Mouse (Mus musculus): ENCODE data around the gene Tubg1.
A peak's percentile ranks its signal among the peaks of the same experiment; 100 is the strongest.
"Not testable (repeated sequence)": the region's sequence is repeated elsewhere in the genome, so short reads cannot be mapped to it uniquely, and the experiment has no call there.

Tubg1 gene

DNA sequence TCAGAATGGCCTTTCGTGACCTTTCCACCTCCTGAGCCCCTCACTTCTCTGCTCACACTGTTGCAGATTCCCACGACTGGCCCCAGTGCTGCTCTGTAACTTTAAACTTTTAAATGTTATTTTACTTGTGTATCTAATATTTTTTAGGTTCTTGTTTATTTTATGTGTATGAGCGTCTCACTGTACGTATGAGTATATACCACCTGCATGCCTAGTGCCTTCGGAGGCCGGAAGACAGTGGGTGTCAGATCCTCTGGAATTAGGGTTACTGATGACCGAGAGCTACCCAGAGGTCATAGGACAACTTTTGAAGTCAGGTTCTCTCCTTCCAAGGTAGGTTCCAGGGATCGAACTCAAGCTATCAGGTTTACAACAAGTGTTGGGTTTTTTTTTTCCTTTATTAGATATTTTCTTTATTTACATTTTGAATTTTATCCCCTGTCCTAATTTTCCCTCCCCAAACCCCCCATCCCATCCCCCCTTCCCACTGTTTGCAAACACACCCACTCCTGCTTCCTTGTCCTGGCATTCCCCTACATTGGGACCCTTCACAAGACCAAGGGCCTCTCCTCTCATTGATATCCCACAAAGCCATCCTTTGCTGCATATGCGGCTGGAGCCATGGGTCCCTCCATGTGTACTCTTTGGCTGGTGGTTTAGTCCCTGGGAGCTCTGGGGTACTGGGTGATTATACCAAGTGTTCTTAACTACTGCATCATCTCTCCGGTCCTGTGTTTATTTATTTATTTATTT lies 22.7 kb downstream of the Tubg1 start:
- no peak for DNase-seq (ENCODE audit: low spot score in 2 of 2)

DNA sequence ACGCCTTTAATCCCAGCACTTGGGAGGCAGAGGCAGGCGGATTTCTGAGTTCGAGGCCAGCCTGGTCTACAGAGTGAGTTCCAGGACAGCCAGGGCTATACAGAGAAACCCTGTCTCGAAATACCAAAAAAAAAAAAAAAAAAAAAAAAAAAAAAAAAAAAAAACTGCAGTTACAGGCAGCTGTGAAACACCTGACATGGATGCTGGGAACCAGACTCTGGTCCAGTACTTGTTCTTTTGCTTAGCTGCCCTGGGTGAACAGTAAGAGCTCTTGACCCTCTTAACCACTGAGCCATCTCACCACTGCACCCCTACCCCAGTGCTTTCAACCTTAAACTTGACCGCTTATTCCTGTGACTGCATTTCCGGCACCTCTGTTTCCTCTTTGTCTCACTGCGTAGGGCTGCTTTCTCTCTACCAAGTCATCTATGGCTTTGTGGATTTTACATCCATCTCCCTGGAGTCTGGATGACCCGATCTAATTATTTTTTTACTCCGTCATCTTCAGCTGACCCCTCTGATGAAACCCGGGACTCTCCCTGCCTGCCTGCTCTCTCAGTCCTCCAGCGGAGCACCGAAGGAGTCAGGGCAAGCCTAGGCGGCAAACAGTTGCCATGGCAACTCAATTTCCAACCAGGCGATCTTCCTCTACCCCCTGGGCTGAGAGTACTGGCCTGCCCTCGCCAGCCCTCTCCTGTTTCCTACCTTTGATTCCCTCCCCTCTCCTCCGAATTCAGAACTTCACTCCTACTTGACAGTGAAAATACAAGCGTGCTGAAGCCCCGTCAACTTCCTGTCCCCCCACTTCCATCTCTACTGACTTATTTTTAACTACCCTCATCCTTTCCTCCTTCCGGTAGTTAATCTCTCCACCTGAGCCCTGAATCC lies 23.8 kb downstream of the Tubg1 start:
- DNase-seq (ENCODE audit: low spot score in 2 of 2): no peak

DNA sequence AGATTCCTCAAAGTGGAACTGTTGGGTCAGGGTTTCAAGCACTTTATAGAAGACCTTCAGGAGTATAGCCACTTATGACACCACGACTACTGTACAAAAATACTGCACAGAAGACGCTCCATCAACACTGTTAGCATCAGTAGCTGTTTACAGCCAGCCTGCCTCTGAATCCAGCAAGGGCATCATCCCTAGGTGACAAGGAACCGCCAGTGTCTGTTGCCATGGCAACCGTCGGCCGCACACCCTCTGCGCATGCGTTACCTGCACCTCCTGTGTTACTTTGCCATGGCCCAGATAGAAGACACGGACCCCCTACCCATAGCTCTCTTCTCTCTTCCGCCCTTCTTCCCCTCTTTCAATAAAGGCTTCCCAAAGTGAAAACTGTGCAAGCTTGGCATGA lies 26.6 kb downstream of the Tubg1 start:
- DNase-seq (ENCODE audit: low spot score in 2 of 2): no peak

DNA sequence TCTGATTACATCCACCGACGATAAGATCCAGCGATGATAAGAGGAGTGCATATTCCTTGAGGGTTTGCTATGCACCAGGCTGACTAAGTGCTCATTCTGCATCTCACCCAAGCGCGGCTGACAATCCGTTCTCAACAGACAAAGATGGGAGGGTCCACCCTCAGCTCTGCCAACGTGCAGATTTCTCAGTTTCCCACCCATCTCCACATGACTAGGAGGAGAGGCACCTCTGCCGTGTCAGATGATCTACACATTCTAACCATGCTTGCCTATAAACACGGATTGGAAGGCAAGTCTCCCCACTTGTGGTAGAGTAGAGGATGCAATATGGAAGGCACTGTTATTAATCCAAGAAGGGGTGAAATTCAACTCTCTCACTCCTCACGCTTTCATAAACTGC lies 29.0 kb downstream of the Tubg1 start:
- DNase-seq (ENCODE audit: low spot score in 2 of 2): no peak

DNA sequence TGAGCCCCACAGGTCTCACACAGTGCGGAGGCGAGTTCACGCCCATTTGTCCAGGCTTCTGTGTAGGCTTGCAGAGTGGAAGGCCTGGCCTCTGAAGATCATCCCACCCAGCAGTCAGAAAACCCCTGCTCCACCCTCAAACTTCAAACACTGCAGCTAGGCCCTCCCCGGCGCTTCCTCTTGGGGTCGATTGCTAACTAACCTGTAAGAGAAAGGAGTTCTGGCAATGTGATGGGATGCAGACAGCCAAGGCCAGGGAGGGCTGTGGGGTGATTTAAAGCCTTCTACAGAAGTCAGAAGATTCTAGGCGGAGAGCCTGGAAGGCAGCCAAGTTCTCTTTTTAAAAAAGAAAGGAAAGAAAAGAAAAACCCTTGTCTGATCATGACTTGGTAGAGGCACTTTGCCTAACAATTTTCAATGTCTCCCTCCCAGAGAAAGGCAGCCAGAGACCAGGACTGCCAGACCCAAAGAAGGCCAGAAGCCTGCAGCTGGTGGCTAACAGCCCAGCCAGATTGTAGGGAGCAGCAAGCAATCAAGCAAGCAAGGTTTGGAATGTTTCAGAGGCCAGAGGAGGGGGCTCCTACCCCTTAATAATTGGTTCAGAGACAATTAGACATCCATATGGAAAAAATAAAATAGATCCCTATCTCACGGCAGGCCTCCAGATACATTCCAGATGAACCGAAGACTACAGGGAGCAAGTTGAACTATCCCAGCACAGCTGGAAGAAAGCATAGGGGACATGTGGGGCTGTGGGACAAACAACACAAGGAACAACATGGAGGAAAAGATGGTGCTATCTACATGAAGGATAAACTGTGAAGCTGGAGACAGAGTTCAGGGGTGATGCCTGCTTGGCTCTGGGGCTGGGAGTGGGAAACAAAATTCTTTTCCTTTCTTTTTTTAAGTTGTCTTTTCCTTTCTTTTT lies 29.7 kb downstream of the Tubg1 start:
- DNase-seq (ENCODE audit: low spot score in 2 of 2): peak in 1 of 2 experiments; percentile 57

DNA sequence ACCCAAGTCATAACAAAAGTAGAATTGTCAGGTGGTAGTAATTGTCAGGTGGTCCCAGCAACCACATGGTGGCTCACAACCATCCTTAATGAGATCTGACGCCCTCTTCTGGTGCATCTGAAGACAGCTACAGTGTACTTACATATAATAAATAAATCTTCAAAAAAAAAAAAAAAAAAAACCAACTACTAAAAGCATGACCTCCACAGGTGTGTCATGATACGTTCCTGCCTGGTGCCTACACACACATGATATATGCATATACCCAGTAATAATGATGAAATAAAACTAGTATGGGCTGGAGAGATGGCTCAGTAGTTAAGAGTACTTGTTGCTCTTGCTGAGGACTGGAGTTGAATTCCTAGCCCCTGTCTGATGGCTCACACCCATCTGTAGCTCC lies 31.3 kb downstream of the Tubg1 start:
- no peak for DNase-seq (ENCODE audit: low spot score in 2 of 2)

DNA sequence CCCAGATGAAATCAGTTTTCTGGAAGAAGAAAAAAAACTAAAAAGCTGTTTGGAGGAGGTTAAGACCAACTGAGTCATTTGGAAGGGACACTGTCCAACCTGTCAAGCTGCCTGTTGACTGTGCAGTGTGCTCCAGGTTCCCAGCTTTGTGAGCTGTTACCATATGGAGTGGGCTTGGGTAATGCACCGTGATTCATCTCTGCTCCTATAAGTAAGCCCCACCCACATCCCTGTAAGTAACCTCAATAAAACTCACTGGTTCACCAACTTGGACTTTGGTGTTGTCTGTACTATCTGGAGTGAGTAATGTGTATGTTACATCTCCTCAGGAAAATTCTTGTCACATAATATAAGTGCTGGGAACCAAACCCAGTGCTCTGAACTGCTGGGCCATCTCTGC lies 33.1 kb downstream of the Tubg1 start:
- DNase-seq (ENCODE audit: low spot score in 2 of 2): no peak

DNA sequence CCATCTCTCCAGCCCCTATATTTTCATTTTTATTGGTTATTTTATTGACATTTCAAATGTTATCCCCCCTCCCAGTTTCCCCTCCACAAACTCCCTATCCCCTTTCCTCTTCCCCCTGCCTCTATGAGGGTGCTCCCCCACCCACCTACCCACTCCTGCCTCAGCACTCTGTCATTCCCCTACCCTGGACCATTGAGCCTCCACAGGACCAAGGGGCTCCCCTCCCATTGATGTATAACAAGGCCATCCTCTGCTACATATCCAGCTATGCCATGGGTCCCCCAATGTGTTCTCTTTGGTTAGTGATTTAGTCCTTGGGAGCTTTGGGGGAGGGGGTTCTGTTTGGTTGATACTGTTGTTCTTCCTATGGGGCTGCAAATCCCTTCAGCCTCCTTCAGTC lies 34.9 kb downstream of the Tubg1 start:
- no peak for DNase-seq (ENCODE audit: low spot score in 2 of 2)

DNA sequence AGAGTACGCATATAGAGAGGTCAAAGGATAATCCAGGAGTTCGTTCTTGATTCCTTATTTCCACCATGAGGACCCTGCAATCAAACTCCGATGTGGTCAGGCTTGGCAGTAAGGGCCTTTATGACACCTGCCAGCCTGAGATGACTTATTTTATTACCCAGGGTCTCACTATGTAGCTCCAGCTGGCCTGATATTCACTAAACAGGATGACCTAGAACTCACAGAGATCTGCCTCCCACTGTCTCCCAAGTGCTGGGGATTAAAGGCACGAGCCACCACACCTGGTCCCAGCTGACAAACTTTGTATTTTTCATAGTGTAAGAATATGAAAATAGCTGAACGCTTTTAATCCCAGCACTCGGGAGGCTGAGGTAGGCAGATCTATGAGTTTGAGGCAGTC lies 35.4 kb downstream of the Tubg1 start:
- no peak for DNase-seq (ENCODE audit: low spot score in 2 of 2)

DNA sequence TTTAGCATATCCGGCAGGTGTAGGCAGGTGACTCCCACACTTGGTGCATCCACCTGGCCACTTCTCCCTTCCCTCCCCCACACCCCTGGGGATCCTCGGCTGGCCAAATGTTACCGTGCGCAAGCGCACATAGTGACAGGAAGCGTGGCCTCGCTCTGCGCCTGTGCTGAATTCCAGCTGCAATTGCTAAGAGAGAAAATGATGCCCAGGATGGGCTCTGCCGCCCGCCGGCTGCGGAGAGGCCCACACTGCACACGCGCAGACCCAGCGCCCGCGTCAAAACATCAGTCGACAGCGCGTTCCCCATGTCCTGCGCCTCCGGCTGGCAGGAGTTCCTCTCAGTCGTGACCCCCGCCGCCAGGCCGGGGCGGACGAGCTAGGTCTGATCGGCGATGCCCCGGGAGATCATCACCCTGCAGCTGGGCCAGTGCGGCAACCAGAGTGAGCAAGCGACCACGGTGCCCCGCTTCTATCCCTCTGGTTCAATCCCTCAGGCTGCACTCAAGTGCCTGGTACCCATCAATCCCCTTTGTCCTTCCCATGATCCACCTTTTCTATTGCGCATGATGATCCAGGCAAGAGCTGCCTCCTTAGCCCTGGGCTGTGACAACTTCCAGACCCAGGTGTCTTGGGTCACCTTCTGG lies 36.1 kb downstream of the Tubg1 start, which contains the start of gene Tubg2:
TSS of gene Tubg2 (plus strand) at position 180 of the 644 bp plus-strand sequence.
- DNase-seq (ENCODE audit: low spot score in 2 of 2): peak; percentile 66 to 67

DNA sequence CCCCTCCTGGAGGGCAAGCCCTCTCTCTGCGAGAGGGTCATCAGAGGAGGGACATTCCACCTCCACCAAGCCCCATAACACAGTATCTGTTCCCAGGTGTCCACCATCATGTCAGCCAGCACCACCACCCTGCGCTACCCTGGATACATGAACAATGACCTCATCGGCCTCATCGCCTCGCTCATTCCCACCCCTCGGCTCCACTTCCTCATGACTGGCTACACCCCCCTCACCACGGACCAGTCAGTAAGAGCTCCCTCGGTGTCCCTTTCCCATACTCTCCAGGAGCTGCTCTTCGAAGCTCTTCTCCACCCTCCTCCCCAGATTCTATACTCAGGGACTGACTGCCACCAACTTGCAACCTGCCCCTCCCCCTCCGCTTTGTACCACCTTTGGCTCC lies 40.4 kb downstream of the Tubg1 start:
- not testable (repeated sequence) for DNase-seq (ENCODE audit: low spot score in 2 of 2)

DNA sequence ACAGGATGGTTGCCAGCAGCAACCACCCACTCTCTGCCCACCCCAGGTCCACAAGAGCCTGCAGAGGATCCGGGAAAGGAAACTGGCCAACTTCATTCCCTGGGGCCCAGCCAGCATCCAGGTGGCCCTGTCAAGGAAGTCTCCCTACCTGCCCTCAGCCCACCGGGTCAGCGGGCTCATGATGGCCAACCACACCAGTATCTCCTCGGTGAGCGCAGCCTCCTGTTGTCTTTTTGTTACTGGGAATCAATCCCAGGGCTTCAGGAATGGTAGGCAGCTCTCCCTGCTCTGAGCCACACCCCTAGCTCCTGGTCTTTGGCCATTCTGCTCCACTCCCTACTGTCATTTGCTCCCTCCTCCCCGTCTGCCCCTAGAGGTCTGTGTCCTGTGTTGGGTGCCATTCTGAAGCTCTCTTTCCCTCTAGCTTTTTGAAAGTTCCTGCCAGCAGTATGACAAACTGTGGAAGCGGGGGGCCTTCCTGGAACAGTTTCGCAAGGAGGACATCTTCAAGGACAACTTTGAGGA lies 41.3 kb downstream of the Tubg1 start:
- not testable (repeated sequence) for DNase-seq (ENCODE audit: low spot score in 2 of 2)

DNA sequence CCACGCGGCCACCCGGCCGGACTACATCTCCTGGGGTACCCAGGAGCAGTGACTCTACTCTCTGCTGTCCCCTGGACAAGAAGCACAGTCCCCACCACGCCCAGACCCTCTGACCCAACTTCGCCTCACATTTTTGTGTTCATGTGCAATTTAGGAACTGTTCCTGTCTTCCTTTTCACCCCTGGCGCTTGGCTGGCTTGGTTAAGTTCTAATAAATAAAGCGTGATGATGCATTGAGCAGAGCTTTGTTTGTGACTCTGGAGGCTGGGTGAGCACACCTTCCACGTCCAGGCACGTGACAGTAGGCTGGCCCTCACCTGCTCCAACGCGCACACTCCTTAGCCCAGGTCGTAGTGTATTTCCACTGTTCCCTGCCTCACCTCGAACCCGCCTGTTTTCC lies 41.8 kb downstream of the Tubg1 start:
- no peak for DNase-seq (ENCODE audit: low spot score in 2 of 2)

DNA sequence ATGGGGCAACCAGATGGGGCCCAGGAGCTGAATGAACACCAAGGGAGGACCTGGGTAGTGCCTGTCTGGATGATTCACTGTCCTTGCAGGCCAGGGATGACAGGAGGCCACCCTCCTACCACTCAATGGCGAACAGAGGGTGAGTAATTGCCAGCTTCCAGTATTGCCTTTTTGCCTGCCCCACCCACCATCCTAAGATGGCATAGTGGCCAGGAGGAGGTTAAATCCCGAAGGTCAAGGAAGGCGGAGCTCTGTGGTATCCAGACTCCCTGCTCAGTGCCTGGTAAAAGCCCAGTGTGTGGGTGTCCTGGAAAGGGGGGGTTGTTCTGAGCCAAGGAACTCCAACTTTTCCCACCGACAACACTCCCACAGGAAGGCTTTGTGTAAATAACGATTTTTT lies 42.6 kb downstream of the Tubg1 start:
- peak in 1 of 2 experiments; percentile 39 for DNase-seq (ENCODE audit: low spot score in 2 of 2)

DNA sequence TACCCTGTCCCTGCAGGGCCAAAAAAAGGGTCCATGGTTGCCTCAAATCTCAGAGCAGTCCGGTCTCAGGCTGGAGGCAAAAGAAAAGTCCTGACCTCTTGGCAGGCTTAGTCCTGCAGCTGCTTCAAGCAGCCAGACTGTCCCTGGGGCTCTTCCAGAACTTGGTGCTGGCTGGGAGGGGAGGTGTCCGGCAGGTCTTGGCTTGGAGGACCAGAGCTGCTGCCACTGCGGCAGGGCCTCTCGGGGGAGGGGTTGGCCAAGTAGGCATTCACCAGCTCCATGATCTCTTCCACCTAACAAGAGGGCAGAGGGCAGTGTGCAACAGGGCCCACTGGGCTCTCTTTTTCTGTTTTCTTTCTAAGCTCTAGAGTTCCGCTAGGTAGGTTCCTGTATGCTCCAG lies 43.0 kb downstream of the Tubg1 start:
- peak; percentile 87 for DNase-seq (ENCODE audit: low spot score in 2 of 2)

DNA sequence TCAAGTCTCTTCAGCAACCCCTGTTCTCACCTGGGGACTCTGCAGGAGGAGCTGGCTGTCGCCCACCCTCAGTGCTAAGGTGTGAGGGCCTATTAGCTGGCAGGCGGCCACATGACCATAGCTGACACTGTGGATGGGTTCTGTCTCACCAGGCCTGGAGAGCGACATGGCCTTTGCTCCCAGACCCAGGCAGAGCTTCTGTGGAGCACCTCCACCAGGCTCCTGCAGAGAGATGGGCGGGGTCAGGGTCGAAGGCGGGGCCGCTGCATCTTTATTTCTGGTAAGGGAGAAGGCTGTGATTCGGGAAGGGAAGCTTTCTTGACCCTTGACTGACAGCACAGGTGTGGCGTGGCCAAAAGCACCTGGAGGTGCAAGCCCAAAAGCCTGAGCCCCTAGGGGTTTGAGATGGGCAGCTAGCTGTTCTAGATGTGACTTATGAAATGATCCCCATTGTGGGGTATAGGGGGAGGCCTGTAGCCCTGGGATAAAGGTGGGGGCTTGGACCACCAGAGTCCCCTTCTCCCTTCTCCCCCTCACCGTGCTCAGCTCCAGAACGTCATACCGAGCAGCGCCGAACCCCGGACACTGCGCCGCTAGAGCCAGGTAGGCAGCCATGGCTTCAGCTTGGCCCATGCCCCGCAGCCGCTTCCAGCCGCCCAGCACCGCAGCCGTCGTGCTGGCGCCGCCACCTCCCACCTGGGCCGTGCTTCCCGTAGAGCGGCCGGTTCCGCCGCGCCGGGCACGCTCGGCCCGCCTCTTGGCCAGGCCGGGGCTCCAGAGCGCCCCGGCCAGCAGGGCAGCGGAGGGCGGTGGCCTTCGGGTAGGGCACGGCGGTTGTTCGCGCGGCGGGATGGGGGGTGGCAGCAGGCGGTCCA lies 44.0 kb downstream of the Tubg1 start:
- no peak for DNase-seq (ENCODE audit: low spot score in 2 of 2)

DNA sequence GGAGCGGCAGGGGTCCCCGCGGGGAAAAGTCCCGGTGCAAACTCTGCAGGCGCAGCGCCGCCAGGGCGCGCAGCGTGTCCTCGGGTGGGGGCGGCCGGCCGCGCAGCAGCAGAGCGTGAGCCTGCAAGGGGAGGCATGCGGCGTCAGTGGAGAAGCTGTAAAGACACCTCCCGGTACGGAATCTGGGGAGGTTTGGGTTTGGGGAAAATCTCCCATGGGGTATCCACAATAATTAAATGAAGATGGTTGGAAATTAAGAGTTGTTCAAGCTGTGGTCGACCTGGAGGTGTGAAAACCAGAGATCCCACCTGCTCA lies 44.6 kb downstream of the Tubg1 start:
- no peak for DNase-seq (ENCODE audit: low spot score in 2 of 2)

DNA sequence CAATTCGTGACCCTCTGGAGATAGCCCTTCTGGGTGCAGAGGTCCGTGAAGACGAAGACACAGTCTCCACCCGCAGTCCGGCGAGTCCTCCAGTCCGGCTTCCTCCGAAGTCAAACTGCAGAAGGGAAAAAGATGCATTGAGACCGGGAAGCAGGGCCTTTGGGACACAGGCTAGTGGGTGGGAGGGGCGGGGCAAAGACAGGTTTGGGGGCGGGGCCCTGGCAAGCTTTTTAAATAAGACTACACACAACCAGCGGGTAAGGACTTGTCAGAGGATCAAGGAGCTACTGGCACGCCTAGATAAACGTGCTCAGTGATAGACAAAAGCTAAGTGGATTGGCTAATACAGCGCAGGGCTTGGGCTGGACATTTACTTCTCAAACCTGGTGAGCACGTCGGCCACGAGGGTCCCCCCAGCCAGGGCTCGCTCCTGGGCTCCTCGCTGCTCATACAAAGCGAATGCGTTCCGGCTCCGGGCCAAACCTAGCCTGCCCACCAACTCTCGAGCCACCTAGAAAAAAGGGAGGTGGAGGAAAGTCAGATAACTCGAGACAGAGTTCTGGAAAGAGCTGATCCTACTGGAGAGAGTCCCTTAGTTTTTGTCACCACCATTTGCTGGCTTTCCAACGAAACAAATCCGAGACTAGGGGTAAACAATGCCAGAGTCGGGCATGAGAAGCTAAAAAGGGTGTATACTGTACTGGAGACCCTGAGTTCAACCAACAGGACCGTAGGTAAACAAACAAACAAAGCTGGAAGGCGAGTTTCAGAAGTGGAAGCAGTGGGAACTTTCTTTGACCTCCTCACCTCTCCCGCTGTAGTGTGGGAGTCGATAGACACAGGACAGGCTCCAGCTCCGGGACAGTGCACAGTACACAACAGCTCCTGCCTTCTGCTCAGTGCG lies 45.2 kb downstream of the Tubg1 start:
- no peak for DNase-seq (ENCODE audit: low spot score in 2 of 2)

DNA sequence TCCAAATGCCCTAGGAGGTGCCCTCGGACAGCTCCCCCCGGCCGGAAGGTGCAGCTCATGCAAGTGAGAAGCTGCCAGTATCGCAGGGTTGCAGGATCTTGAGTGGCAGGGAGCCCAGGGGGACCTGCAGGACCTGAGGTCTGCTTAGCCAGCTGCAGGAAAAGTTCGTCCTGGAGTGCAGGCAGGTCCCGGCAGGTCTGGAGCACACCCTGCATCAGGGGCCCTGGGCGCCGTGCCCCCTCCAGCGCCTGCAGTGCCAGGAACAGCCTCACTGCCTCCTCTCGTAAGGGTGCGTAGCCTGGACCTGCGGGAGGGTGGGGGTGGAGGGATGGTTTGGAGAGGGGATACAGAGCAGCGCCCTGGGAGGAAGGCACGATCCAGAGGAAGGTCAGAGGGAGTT lies 46.6 kb downstream of the Tubg1 start:
- no peak for DNase-seq (ENCODE audit: low spot score in 2 of 2)
